Mouse (Mus musculus) frontal cortex, adult (tissue): ENCODE data around the gene Wasf1.

Experiments
- ATAC-seq: cut with Nextera tagmentation; 2 replicates; pipeline ENCODE4 v1.9.2; 2017; ENCODE audit warnings: mild to moderate bottlenecking, moderate library complexity, mixed read lengths; ENCODE audit not compliant: low TSS enrichment

Wasf1 gene

DNA sequence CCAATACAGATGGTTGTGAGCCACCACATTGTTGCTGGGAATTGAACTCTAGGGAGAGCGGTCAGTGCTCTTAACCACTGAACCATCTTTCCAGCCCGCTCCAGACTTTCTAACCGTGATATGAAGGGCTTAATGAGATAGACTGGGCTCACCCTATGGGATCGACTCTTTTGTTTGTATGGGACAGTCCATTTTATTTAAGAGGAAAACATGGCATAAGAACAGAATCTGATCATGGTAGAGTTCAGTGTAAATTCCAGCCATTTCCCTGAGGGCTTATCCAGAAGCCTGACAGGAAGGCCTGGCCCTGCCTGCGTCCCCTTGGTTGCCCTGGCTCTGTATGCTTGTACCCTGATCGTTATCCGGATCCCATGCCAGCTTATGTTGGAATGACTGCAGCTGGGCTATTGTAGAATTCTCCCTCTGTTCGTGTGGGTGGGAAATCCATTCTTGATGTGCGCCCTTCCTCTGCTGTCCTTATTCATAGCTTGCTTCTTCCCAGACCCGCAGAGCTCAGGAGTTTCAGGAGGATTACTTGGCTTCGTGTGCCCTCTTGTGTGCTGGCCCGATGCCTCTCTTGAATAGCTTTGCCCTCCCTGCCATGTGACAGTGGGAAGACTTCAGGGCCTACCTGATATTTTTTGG is 87.4 kb downstream of the Wasf1 start:
- ATAC-seq, result peak; percentile 82

DNA sequence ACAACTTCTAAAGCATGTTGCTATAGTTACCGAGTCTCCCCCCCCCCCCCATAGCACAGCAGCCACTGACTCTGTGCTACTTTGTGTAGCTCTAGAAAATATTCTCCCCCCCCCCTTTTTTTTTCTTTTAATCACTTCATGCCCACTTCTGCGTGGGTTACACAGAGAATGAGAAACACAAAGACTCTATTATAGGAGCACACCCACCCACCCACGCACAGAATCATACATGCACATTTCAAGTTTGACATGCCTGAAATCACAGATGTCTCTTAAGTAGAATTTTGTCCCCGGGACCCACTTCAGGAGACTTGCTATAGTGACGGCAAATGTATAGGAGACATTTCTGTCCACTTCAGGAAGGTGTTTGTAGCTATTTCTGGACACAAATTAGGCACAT is 88.0 kb downstream of the Wasf1 start:
- ATAC-seq, result no peak; the same call in 1 of the 2 replicates

DNA sequence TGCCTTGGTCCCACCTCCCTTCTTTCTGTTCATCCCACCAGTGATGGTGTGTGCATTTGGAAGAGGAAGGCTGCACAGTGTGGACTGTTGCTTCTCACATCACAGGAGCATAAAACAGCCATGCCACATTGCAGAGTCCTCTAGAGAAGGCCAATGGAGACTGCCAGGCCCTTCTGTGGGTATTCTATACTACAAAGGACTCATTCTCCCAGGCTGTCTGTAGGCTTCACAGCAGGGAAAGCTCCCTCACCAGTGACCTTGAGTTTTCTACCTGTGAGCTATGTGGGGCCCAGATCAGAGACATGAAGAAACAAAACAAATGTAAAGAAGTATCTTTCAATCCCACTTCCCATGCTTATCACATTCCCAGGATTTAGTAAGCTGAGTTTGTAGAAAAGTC is 100.5 kb downstream of the Wasf1 start:
- ATAC-seq, result no peak

DNA sequence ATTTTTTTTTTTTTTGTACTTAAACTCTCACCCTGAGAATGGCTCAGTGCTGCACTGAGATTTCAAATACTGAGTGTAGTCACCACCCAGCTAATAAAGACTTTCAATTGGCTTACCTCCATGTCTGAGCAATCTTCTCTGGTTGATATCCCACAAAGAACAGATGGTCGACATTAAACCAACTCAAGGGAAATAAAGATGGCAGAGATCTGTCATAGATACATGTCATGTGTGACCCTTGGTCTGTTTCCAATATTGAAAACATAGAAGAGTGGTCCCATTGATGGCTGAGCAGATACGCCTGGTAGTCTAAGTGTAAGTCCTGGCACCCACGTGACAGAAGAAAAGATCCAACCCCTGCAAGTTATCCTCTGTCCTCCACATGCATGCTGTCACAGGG is 101.3 kb downstream of the Wasf1 start:
- ATAC-seq, result no peak

DNA sequence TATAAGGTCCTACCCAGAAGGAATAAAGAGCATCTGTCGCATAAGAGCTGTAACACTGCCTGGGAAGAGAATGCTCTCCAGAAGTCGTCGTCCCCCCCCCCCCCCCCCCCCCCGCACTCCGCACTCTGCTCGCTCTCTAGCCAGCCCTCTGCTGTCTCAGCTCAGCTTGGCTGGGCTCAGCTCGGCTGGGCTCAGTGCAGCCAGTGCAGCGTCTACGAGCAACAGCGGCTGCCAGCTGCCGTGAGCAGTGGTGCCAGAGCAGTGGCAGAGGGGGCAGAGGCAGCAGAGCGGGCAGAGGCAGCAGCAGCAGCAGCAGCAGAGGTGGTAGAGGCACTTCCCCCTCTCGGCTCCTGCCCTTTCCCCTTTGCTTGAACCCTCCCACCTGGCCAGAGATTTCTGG is 102.1 kb downstream of the Wasf1 start:
- ATAC-seq, result no peak
